Mouse (Mus musculus) gastrocnemius, adult 8-10 months (tissue): Measurements from ENCODE around the gene Tpm1. TPM values are rescaled to one million over a fixed set of nuclear protein-coding genes. Genes with fewer than 3 reads are reported as not detected.

Experiments used
- DNase-seq, 2 experiments: peaks; one replicate each; pipeline ENCODE4 v3.0.0; 2022; ENCODE audit warnings: low spot score in 2 of 2
- total RNA-seq, 4 experiments: library from RNA; stranded (reverse); gene quantifications; 2 replicates each; pipeline ENCODE4 v1.2.4; 2022

The Tpm1 gene
- total RNA-seq, 4 experiments from 2014 or later, result 24,112 to 28,307 (median 24,365) TPM

DNA sequence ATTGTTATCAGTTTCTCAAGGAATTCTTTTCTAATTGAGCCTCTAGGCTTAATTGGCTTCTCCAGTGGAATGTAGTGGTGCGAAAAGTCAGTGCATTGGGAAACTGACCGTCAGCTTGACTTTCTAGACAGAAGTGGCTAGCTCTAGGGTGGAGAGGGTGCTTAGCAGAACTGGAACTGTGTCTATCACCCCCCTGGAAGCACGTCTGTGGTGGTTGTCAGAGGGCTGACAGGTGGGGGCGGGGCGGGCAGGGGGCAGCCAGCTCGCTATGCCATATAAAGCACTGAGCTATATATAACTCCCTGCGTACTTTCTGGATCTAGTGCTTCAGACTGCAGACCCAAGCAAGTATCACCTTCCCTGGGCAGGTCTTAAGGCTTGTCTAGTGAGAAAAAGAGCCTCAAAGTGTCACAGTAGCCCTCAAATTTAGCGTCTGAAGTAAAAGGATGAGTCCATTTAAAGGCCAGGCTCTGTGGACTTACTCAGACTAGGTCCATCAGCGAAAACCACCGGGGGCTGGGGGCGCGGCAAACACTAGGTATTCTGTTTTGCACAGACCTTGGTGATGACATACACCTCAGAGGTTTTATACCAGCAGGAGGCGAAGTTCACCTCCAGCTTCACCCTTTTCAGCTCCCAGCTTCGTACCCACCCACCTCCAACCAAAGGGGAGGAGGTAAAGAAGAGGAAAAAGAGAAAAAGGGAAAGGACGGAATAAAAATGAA is 2.2 kb downstream of the Tpm1 start:
- DNase-seq, result no peak

DNA sequence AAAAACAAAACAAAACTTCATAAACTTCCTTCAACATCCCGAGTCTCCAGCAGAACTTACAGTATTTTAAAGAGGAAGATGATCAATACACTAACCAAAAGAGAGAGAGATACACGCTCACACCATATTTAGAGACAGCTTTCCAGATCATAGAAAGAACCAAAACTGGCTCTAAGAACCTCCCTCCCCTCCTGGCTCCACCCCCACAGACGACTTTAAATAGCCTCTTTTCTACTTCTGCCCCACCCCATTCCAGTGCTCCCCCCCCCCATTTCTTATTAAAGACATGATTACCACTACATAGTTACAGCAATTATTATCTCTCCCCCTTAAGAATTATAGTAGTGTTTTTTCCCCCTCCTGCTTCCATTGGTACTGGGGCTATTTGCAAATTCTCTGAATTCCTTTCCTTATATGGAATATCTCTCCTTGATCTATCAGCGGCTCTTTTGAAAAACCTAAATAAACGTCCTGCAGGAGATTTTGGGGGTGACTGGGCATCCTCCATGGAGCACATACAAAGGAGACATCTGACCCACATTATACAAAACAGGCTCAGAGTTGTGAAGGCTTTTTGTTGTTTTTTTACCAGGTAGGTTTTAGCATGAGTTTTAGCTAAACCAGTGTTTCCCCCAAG is 3.1 kb downstream of the Tpm1 start:
- no peak for DNase-seq

DNA sequence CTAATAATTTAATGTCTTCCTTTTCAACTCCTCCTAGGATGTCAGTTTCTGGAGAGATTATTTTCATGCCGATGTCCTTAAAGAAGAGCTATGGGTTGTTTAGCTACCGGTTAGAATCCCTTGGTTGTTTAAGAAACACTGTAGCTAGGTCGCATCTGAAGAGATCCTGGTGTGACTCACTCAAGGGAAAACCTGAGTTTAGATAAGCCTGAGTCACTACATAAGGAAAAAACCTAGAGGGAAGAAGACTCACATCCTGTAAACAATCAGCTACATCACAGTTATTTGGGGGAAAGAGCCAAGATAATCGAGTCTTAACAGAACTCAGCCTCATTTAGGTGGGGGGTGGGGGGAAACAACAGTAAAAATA is 3.9 kb downstream of the Tpm1 start:
- no peak for DNase-seq

DNA sequence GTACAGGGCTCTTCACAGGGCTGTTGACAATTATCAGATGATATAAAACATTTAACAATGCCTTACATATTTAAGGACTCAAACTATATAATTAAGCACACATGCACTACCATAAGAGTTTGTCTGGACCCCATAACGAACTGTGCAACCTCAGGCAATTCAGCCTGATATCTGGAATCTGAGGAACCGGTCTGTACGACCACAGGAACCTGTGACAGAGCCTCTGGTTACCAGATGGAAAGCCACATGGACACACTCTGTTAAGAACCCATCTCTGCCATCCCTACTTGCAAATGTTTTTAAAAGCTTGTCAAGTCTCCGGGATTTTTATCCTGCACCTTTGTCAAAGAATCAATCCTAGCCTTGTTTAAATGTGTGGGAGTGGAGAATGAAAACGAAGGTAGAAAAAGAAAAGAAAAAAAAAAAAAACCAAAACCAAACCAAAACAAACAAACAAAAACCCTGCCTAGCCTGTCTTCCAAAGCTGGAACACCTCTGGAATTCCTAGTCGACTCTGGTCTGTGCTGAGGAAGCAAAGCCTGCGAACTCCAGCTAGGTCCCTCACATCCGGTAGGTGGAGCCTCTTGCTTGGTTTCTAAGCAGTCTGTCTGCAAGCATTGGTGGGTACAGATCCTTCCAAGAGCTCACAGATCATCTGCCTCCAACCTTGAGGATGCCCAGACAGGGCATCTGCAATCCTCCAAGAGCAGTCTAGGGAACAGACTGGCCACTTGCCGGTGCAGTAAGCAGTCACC is 4.5 kb downstream of the Tpm1 start:
- DNase-seq, result peak in 1 of 2 experiments; percentile 60

DNA sequence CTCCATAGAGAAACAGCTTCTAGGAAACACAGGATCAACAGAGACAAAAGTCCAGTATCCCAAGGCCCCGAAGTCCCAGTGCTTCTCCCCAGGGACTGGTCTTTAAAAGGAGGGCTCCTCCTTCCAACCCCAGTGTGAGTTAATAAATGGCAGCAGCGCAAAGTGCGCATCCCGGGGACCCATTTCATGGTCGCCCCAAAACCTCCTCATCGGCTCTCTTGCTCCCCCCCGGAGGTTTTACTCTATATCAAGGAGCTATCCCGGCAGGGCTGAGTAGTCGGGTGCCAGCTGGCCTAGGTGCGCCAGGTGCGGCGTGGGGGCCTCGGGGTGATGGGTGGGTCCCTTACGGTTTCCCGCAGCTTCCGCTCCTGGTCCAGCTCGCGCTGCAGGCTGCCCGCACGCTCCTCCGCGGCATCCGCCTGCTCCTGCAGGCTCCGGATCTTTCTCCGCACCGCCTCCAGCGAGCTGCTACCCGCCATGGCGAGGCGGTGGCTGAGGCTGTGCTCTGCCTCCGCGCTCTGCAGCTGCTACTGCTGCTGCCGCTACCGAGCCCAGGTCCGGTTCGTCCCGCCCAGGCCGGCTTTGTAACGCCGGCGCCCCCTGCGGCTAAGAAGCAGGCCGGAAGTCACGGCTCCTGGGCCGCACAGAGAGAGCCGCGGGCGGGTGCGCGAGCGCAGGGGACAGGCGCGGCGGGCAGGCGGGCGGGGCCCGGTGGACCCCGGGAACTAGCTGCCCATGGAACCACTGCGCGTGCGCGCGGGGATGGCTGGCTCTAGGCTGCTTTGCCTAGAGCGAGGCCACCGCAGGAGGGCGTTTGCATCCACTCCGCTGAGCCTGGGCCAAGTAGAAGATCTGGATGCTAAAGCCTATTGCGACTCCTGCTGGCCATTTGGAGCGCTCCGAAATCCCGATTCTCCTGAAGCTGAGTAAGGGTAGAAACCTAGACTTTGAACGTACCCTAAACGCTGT is 5.7 kb downstream of the Tpm1 start:
- DNase-seq, result peak; percentile 96 to 98

DNA sequence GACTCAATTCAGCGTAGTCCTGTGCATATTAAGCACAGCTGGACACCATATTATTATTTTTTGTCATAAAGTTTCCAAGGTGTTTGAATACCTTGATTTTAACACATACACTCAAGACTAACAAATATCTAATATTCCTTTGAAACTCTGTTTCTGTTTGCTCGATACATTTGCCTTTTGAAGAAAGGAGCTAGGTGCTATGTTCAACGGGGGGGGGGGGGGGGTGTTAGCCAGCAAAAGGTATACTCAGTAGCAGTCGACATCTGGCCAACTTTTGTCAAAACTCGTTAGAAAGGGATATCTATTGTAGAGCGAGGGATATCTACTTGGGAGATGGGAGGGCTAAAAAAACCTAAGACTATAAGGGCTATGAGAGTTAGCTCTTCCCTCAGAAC is 6.4 kb downstream of the Tpm1 start:
- DNase-seq, result no peak

DNA sequence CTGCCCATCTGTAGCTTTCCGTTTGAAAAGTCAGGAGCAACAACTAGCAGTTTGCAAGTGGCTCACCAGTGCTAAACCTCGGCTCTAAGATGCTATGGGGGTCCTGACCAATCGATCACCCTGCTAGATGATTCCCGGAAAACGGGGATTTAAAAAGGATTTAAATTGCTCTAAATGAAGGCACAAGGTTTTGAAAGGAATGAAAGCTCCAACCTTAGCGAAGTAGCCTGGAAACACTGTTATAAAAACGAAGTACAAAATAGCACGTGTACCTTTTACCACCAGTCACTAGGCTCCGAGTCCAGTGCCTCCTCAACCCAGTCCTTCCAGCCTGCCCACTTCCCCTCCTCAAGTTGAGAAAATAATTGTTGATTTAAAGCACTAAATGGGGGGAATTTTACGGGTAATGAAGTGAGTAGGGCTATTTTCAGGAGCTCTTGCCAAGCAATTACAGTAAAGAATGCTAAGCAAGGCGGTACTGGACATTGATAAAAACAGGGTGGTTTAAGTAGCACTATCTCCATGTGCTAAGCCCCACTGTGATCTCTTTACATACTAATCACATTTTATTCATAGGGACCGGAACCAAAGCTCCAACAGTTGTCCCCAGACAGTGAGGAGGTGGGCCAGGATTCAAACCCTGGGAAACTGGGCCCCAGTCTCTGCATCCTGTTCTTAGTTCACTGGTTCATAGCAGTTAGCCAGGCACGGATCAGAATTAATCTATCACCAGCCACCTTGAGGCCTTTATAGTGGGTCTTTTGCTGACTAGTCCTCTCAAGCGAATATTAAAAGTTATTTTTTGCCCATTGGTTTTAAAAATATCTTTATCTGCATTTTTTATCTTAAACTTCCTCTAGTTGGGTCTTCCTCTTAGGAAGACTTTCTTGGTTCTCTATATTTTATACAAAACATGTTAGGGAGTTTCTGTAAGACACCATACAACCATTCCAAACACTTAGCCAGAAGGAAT is 7.1 kb downstream of the Tpm1 start:
- no peak for DNase-seq

DNA sequence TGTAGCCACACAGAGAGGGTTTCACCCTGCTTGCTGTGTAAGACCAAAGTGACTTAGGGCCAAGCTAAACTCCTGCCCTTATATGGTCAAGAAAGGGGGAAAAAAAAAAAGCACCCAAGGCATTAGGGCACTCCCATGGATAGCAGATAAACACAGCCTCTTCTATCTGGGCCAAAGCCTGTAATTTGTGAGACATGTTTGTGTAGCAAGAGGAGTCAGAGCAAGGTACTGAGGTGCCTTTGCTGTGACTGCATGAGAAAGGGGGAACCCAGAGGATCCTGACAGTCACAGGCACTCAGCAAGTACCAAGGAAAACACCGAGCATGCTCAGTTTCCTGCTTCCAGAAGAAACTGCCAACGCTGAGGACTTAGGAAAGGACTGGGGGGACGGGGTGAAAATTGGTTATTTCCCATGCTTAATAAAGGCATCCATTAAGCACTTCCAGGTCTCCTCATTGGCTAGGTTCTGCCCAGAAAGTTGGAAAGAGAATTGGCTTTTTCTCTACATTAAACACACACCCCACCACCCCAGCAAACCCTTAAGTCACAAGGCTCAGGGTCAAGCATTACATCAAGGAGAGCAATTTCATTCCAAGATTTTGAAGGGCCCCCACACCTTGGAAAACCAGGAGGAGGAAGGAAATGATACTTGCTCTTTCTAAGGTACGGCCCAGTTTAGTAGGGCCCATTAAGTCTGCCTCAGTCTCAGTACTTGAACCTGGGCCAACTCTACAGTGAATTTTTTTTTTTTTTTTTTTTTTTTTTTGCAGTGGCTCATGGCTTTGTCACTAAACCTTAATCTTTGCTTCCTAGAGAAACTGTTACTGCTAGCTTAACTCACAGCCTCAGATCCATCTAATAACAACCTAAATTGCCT is 8.0 kb downstream of the Tpm1 start:
- no peak for DNase-seq

DNA sequence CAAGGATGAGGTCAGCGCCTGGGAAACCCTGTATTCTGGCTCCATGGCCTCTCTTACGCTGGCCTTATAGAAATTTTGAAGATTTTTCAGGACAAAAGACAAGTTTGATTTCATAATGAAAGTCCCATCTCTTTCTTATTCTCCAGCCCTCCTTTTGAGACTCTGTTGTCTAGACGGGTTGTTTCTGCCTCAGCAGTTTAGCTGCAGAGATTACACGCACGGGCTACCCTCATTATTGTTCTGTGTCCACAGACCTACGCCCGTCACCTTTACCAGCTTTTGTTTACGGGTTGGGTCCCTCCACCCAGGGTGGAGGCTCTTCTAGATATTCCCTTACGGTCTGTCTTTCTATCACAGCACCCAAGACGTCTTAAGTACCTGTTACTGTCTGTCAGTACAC is 9.3 kb downstream of the Tpm1 start:
- DNase-seq, result no peak

DNA sequence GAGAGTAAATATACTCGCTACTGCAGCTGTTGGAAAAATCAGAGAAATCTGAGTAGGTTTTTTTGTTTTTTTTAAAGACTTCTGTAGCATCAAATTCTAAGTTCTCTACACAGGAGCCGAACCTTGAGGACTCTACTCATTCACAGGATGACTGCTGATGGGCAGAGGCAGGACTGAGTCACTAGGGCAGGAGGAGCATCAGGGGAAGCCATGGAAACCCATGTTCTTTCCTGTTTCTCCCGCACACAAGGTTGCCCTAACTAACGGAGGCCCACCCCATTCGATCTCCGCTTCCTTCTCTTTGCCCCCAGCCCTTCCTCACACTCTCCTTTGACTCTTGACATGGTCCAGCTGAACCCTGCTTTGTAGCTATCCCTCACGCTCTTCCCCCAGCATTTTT is 10.5 kb downstream of the Tpm1 start:
- DNase-seq, result no peak

DNA sequence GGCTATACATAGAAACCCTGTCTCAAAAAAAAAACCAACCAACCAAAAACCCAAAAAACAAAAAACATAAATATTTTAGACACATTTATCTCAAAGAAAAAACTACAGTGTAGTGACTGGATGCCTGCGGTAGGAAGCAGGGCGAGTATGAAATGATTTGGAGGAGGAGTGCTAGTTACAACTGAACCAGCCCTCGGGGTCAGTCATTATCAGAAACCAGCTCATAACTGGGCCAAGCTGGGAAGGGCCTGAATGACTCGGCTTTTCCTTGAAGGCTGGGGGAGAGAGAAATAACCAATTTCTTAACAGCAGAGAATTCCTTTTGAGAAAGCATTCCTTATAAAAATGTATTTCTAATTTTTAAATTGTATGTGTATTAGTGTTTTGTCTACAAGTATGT is 11.5 kb downstream of the Tpm1 start:
- no peak for DNase-seq

DNA sequence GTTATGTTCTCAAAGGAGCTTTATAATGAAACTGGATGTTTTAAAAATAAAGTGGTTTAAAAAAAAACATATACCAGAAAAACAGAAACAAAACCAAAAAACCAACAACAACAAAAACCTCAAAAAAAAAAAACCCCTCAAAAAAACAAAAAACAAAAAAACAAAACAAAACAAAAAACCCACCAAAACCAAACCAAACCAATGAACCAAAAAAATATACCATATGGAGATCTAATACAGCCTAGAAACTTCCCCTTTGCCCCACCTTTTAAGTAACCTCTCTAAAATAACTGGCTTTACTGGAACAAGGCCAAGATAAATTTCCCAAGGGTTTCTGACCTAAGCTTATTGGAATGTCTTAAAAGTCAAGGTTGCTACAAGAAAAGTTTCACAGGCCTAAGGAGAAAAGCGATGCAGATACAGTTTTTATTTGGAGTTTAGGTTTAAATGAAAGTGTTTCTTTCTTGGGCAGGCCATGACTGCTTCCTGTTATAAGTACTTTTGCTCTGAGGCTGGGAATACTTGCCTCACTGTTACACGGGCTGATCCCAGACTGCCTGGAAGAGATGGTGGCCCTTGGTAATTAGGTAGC is 12.6 kb downstream of the Tpm1 start:
- DNase-seq, result no peak

DNA sequence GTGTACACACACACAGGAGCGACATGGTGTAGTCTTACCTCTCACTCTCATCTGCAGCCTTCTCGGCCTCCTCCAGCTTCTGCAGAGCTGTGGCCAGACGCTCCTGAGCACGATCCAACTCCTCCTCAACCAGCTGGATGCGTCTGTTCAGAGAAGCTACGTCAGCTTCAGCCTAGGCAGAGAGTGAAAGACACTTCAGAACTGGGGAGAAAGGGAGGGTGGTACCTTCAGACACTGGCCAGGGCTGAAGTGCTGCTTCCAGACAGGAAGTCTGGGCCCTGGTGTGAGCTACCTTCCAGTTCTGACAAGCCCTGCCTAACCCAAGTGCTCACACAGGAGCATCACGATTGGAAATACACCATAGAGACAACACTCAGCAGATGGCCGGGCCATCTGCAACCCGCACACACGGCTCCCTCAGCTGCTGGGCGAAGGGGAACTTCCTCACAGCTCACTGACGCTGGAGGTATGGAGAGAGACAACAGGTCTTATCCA is 13.2 kb downstream of the Tpm1 start:
- no peak for DNase-seq

DNA sequence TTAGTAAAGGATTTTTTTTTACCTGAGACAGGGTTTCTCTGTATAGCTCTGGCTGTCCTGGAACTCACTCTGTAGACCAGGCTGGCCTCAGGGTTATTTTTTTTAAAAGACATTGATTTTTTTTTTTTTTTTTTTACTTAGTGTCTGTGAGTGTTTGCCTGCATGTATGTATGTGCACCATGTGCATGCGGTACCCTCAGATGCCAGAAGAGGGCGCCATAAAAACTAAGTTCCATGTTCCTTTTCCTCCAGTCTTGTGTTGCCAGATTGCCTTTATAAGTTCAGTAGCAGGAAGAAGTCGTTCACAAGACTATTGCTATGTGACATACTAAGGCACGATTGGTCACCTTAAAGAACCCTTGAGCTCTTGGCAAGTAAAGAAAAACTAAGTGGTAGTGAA is 14.5 kb downstream of the Tpm1 start:
- no peak for DNase-seq

DNA sequence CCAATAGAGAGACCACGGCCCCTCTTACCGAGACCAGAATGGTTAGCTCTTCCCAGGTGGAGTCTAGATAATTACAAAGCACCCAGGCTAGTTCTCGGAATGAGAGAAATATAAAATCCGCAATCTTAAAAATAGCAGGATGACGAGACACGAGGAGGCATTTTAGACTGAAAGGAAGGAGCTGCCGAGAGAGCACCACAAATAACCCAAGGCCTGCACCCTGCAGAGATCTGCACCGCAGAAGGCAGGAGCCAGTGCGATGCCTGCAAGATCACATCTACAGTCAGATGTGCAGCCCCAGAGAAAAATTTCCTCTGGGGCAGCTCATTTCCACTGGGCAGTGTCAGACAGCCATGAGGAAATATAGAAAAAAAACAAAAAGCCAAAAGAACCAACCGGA is 16.2 kb downstream of the Tpm1 start:
- no peak for DNase-seq

DNA sequence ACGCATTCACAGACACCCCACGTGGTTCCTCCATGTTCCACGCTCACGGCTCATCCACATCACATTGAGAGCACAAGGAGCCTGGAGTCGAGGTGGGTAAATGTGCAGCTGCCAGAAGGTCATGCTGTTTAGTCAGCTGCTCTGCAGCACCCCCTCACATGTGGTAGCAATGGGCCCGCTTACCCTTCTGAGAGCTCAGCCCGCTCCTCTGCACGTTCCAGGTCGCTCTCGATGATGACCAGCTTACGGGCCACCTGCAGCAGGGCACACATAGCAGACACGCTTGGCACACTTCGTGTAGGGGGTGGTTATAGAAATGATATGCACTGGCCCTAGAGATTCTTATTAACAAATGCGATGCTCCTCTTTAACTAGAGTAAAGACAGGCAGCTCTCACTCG is 16.6 kb downstream of the Tpm1 start:
- DNase-seq, result no peak

DNA sequence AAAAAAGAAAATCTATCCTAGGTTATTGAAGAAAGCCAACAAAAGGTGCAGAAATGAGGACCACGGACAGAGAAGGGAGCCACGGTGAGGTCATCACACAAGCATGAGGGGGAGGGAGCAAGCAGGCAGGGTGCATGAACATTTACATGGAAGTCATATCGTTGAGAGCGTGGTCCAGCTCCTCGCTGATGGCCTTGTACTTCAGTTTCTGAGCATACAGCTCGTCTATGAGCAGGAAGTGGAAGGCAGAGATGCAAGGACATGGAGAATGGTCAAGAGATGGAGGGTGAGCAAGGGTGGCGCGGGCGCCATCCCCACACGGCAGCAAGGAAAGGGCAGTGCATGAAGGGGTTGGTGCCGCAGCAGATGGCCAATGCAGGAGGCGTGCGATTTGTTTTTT is 19.7 kb downstream of the Tpm1 start:
- DNase-seq, result no peak

DNA sequence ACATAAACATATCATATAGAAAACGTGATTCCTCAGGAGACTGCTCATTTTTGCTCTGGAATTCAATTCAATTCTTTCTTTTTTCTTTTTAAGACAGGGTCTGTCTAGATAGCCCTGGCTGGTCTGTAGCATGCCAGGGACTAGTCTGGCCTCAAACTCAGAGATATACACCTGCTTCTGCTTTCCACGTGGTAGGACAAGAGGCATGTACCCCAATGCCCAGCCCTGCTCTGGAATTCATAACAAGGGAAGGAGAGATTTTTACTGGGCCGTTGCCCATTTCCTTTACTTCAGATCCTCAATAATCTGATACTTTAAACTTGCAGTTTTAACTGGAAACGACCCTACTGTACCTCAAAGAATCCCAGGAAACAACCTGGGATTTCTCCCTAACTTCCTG is 20.3 kb downstream of the Tpm1 start:
- DNase-seq, result no peak
